Mouse (Mus musculus): Measurements from ENCODE around the gene Myo1e.

The Myo1e gene

GRCm38 (mm10) chr9:70207151-70207831 is at the start of gene Myo1e:
Gene Myo1e, plus strand, starts transcription at chr9:70207350.
- peak; percentile 95 for DNase-seq

- DNase-seq, result peak; percentile 51
Observed at GRCm38 (mm10) chr9:70160071-70160470, 47.1 kb upstream of the Myo1e start.

DNA sequence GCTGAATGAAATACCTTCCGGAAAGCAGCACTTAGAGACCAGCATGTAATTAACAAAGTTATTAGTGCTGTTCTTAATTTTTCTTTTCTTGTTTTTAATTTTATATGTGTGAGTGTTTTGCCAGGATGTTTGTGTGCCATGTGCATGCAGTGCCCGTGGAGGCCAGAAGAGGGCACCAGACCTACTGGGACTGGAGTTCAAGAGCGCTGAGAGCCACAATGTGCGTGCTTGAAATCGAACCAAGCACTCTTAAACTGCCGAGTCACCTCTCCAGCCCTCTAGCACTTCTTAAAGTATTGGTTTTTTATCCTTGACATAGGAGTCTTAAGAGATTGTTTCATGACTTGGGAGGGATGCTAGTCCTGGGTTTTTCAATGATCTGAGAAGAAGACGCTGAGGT is 38.2 kb upstream of the Myo1e start:
- DNase-seq, result no peak

DNA sequence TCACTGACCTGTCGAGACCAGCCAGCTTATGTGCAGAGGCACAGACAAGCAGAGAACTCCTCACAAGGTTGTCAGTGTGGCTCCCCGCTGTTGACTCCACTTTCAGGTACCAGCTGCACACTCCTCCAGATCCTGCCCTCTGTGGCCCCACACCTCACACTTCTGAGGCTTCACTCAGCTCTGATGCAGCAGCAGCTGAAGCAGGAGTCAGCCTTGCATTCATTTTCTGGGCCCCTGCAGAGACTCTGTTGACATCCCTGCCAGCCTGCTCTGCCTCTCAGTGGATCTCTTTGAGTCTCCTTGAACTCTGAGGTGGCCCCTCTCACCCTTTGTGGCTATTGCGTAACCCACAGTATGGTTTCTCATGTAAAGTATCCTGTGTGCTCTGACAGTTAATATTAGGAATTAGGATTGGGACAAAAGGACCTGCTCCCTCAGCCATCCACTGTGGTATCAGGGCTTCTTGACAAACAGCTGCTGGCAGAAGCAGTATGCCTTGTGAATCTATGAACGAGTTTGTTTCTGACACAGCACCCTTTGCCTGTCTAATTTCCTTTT is 32.8 kb upstream of the Myo1e start:
- no peak for DNase-seq

DNA sequence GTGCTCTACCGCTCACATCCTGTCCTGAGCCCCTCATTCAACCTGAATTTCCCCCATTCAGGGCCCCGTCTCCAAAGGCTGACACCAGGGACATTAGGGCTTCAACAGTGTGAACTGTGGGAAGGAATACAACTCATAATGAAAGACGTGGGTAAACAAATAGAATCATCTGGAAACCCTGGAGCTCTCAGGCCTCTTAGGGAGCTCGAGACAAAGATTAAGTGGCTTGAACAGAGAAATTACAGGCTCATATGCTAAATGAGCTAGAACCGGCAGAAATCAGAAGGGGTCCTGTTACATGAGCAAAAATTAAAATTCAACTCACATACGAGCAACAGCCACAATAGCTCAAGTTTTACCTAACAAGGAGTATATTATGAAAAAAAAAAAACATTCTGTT is 32.3 kb upstream of the Myo1e start:
- no peak for DNase-seq

GRCm38 (mm10) chr9:70176291-70176690 is 30.9 kb upstream of the Myo1e start:
- no peak for DNase-seq

DNA sequence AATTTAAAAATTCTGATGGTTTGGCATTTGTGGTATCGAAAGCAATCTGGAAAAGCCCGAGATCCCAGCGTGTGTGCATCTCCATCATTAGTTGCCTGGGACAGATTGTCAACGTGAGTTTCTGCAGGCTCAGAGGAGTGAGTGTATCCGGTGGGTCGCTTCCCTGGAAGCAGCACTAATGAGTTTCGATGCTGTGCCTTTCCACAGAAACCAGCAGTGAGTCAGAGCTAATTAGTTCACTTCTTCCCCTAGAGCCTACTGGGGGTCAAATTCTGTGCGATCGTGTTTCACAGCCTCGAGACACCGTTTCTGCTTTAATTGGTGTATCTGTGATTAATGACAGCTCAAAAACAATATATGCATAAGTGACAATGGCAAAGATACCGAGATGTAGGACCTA is 25.4 kb upstream of the Myo1e start:
- DNase-seq, result peak; percentile 13

- DNase-seq, result no peak
Observed at GRCm38 (mm10) chr9:70182639-70183038, 24.5 kb upstream of the Myo1e start.

DNA sequence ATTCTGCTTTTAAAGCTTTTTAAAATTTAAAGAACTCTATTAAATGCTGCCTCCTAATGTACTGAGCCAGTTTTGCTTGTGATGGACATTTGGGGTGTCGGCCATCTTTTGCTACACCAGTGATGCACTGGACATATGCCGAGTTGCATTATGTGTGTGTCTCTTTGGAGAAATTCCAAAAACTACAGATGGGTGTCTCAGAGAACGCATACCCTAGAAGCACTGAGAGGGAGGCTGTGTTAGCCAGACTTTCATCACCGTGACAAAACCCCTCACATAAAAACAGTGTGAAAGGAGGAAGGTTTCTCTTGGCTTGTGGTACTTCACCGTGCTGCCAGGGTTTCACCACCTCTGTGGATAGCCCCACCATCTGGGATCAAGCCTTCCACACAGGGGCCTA is 14.8 kb upstream of the Myo1e start:
- no peak for DNase-seq

GRCm38 (mm10) chr9:70194622-70195021 is 12.5 kb upstream of the Myo1e start:
- DNase-seq, result no peak

DNA sequence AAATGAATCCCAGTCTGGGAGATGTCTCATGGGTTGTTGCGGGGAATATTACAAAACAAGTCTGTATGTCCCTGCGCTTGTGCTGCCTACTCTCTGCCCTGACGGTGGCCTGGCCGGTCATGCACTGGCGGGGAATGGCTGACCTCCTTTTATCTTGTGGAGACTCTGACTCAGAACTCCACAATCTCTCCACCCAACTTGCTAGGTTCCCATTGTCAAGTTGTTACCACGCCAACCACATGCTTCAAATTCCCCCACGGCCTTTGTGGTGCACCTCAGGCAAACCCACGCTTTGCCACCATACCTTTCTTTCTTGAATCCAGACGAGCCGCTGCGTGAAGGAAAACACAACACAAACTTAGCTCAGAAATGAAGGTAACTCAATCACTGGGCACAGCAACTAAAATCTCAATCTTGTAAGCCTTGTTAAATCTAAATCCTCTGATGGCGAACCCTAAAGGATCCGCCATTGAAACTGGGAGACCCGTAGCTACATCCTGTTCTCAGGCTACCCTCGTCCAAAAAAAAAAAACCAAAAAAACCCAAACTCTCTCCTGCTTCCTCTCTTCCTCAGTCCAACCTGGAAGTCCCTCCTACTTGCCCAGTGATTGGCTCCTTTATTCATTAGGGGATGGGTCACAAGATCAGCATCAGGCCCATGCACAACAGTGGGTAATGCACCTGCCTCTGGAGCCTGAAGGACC is 10.0 kb upstream of the Myo1e start:
- no peak for DNase-seq

GRCm38 (mm10) chr9:70197992-70198391 is 9.2 kb upstream of the Myo1e start:
- DNase-seq, result no peak

DNA sequence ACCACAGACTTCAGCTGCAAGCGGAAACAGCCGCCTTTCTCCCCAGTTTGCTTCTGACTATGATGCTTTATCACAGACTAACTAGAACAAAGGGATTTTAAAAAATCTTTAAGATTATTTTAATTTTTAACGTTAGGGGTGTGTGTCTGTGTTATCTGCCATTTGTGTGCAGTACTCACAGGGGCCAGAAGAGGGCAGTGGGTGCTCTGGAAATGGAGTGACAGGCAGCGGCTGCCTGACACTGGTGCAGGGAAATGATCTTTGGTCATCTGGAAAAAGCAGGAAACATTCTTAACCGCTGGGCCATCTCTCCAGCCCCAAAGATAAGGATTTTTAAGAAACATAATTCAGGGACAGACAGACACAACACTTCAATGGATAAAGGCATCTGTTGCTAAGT is 4.4 kb upstream of the Myo1e start:
- no peak for DNase-seq

DNA sequence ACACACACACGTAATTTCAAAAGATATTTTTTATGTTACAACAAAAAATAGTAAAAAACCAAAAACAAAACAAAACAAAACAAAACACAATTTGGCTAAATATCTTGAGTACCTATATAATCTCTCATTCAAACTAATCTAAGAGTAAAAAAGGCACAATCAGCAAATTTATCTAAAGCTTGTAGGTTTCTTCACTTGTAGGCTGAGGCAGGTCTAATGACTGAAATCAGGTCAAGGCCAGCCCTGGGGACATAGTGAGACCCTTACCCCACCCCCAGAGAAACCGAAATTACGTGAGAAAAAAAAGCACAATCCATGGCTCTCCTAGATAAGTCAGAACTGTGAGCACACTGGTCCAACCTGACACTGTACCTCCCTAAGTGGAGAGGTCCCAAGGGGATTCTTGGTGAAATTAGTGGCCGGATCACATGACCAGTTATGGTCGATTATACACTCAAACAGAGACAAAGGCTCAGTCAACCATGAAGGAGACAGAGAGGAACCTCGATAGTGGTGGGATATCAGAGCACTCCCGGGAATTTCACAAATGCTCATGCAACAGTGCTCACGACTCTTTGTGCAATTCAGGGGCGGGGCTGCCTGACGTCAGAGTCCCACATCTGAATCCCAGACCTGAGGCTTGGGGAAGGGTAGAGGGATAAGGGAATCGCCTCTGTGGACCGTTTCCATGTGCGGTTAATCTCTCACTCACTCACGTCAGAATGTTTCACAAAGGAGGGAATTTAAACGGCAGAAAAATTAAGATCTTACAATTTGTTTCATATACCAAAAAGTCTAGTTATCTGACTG is 3.7 kb upstream of the Myo1e start:
- DNase-seq, result no peak

DNA sequence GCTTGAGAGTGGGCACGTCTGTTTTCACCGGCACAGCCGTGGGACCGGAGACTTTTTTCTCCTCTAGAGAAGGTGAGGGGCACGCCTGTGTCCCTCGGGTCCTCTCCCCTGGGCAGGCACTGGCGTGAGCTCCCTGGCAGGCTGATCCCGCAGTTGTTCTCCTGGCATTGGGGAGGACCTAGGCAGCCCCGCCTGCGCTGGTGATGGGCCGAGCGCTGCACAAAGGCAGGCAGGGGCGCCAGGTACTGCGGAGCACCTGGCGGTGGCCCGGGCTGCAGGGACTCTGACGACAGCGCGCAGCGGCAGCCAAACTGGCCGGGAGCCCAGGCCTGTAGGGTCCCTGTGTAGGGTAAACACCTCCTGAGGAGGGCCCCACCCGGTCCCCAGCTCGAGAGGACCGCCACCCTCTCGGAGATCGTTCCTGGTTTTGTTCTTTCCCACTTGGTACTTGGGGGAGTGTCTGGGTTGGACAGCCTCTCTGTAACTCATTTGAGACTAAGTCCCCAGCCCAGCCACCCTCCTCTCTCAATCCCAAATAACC is 901 bp downstream of the Myo1e start:
- DNase-seq, result no peak

DNA sequence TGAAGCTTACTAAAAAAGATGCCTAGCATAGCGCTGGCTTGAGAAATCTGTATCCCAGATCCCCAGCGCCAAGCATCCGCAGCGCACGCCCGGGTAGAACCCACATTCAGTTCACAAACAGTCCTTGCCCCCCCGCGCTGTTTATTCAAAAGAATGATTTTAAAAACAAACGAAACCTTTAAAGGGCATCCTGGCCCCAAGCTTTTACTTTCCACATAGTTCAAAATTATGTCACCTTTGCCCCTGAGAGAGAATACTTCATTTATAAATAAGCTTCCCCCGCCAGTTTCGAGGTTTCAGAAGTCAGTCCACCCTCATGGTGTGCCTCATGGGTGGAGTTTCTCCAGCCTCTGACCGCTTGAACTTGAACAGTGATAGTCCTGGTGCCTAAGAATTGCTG is 1.6 kb downstream of the Myo1e start:
- no peak for DNase-seq

GRCm38 (mm10) chr9:70209296-70210049 is 2.3 kb downstream of the Myo1e start:
- DNase-seq, result no peak

GRCm38 (mm10) chr9:70211638-70212037 is 4.5 kb downstream of the Myo1e start:
- DNase-seq, result no peak

DNA sequence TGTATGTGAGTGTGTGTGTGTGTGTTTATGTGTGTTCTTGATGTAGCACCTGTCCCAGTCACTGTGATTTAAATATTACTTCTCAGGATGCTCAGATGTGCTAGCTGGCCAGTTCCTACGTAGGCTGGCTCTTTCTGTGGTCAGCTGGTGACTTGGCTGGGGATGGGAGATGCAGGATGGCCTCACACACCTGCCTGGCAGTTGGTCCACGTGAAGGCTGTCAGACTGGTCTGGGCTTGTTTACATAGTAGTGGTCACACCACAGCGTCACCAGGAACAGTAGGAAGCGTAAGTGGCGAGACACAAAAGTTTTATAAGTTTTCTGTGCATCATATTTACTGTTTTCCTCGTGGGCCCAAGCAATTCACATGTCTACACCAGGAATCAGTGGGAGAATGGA is 9.4 kb downstream of the Myo1e start:
- no peak for DNase-seq

- DNase-seq, result no peak
Observed at GRCm38 (mm10) chr9:70219295-70219931, 12.3 kb downstream of the Myo1e start.

DNA sequence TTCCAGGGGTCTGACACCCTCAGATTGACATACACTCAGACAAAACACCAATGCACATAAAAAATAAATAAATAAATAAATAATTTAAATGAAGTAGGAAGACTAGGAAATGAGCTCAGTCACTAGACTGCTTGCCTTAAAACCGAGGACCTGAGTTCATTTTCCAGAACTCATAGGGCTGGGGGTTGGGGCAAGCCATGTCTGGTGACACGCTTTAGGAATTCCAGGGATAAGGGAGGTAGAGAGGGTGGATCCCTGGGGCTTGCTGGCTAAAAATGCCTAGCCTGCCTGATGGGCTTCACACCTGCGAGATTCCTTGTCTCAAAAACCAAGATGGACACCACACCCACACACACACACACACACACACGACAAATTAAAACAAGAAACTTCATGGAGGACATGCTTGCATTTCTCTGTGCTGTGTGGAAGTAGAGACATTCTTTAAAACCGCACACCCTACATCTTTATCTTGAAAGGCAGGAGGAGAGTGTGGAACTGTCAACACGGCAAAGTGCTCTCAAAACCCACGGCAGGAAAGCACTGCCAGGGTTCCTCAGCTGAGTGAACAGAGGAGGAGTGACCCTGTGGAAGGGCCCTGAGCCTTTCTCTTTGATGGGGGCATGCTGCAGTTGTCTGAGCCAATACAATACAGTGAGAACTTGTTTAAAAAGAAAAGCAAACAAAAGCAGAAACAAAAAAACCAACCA is 13.5 kb downstream of the Myo1e start:
- DNase-seq, result no peak
